Mouse (Mus musculus) G1E (cell line): ENCODE measurements around the gene Lamp1. TPM values are rescaled to one million over a fixed set of nuclear protein-coding genes. Genes with fewer than 3 reads are reported as not detected.

Source experiments
- ATAC-seq: 2 replicates; pipeline ENCODE4 v1.8.0; 2016; ENCODE audit warnings: mild to moderate bottlenecking; ENCODE audit not compliant: insufficient number of reproducible peaks, poor library complexity, low FRiP score, severe bottlenecking; ENCODE audit errors: extremely low read depth
- DNase-seq: peaks from one replicate; pipeline ENCODE4 v3.0.0; 2012; ENCODE audit warnings: low spot score
- H3K27me3 ChIP-seq: 2 replicates; pipeline ENCODE4 v1.6.1; 2012; ENCODE audit warnings: mild to moderate bottlenecking, low read length, inconsistent platforms; ENCODE audit not compliant: insufficient read depth
- H3K36me3 ChIP-seq: replicated peaks from 2 replicates; pipeline ENCODE3; 2012; ENCODE audit warnings: mild to moderate bottlenecking, inconsistent platforms
- H3K4me1 ChIP-seq: 2 replicates; pipeline ENCODE4 v1.6.1; 2012; ENCODE audit warnings: low read depth, low read length, inconsistent platforms, mixed read lengths; ENCODE audit not compliant: insufficient read depth
- H3K4me3 ChIP-seq: 2 replicates; pipeline ENCODE4 v1.5.1; 2012; ENCODE audit warnings: low read depth, mild to moderate bottlenecking, inconsistent platforms, low read length, moderate library complexity, mixed read lengths
- H3K9me3 ChIP-seq: replicated peaks from 2 replicates; pipeline ENCODE4 v1.6.1; 2012; ENCODE audit warnings: inconsistent platforms
- CTCF ChIP-seq: IDR thresholded peaks from 2 replicates; pipeline ENCODE4 v1.5.1; 2012; ENCODE audit warnings: low read depth, low read length, inconsistent platforms, mixed read lengths
- GATA1 ChIP-seq: IDR thresholded peaks from 2 replicates; pipeline ENCODE4 v1.6.1; 2012; ENCODE audit warnings: borderline replicate concordance, low read length, inconsistent platforms, mixed read lengths
- GATA2 ChIP-seq: IDR thresholded peaks from 2 replicates; pipeline ENCODE4 v1.6.1; 2012; ENCODE audit warnings: low read depth, low read length, inconsistent platforms, borderline replicate concordance
- POLR2AphosphoS5 ChIP-seq: IDR thresholded peaks from 2 replicates; pipeline ENCODE4 v1.6.1; 2012; ENCODE audit warnings: low read depth, low read length, inconsistent platforms; ENCODE audit not compliant: insufficient replicate concordance
- TAL1 ChIP-seq: conservative IDR thresholded peaks from 2 replicates; pipeline ENCODE4 v1.6.1; 2012; ENCODE audit warnings: low read depth, low read length, inconsistent platforms, mixed read lengths
- polyA plus RNA-seq: library from polyadenylated mRNA; stranded (reverse); fragments of >175 nt; gene quantifications from 2 replicates; pipeline ENCODE4 v1.2.3, GENCODE M21; 2012
- total RNA-seq, 2 experiments: library from RNA; stranded (forward) in 1 of 2; stranded (reverse) in 1 of 2; fragments of 200-1000 nt in 1 of 2; fragments of >200 nt in 1 of 2; fragmentation: Nextera tagmentation in 1 of 2; gene quantifications; 2 replicates each; pipeline ENCODE4 v1.2.3; 2014 to 2017

Lamp1 gene
- total and polyA plus RNA-seq, 3 experiments: 208 to 458 (median 233) TPM

DNA sequence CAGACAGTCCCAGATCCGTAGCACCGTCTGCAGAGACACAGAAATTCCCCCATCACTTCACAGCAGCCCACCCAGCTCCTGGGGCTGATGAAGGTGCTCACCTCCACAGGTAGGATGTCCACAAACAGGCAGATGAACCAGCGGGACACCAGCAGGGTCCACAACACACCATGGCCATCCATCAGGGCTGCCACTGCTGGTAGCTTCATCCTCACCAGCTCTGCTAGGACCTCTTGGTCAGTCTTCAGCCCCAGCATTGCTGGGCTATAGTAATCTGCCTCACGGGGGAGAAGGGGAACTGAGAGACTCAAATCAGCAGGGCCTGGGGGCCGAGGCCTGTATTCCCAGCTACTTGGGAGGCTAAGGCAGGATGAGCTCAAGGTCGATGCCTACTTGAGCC is 20.5 kb downstream of the Lamp1 start:
- no peaks in the 10 kb centered on the region for H3K27me3 ChIP-seq

DNA sequence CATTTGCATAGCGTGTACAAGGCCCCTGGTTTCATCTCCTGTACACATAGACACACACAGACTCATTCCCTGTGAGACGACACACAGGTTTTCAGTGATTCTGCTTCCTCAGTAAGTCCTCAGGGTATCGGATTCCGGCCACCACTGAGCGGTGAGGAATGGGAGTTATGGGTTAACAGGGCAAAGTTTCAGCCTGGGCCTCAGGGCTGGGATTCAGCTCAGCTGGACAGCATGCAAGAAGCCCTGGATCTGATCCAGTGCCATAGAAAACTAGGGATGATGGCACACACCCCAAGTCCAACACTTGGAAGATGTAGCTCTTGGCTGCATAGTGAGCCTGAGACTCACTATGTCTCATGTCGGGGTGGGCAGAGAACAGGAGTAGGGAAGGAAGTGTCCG is 21.0 kb downstream of the Lamp1 start:
- Histone ChIP-seq H3K9me3 (no peaks in the 10 kb centered on the region), H3K4me3 (no peak overlapping the region), H3K27me3 (no peaks in the 10 kb centered on the region), H3K4me1 (peaks cover 50% of the 10 kb centered on the region), H3K36me3 (peaks cover 85% of the 10 kb centered on the region)
- ATAC-seq (no peak), DNase-seq (no peak)
- TF ChIP-seq GATA1: no peak
- no peak for TF ChIP-seq CTCF
- no peak for TF ChIP-seq TAL1
- no peak for TF ChIP-seq POLR2AphosphoS5
- no peak for TF ChIP-seq GATA2

More for the DNA sequence above, 20.5 kb downstream of the Lamp1 start:
- TF ChIP-seq POLR2AphosphoS5 (no peak), TAL1 (no peak), GATA1 (no peak), GATA2 (no peak), CTCF (no peak)
- Histone ChIP-seq H3K36me3 (peaks cover 85% of the 10 kb centered on the region), H3K4me1 (peaks cover 49% of the 10 kb centered on the region), H3K4me3 (no peak overlapping the region), H3K9me3 (no peaks in the 10 kb centered on the region)
- DNase-seq: no peak
- ATAC-seq: no peak

DNA sequence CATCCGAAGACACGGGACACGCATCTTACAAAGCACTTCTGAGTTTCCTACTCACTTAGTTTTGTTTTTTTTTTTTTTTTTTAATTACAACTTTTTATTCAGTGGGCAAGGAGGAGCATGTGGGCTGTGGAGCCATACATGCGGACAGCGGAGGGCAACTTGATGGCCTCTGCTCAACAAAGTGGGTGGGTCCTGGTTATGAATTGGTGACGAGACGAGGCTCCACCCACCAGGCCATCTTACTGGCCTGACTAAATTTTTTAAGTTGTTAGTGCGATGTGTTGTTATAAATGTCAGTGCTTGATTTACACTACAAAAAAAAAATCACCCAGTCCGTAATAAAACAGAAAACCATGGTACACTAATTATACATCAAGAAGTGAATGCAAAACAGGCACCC is 21.4 kb downstream of the Lamp1 start:
- H3K4me3 ChIP-seq: no peak overlapping the region
- peaks cover 85% of the 10 kb centered on the region for H3K36me3 ChIP-seq
- ATAC-seq (no peak), DNase-seq (no peak)
- H3K27me3 ChIP-seq: no peaks in the 10 kb centered on the region
- H3K9me3 ChIP-seq: no peaks in the 10 kb centered on the region
- peaks cover 50% of the 10 kb centered on the region for H3K4me1 ChIP-seq
- TF ChIP-seq GATA1: no peak
- no peak for TF ChIP-seq POLR2AphosphoS5
- no peak for TF ChIP-seq GATA2

DNA sequence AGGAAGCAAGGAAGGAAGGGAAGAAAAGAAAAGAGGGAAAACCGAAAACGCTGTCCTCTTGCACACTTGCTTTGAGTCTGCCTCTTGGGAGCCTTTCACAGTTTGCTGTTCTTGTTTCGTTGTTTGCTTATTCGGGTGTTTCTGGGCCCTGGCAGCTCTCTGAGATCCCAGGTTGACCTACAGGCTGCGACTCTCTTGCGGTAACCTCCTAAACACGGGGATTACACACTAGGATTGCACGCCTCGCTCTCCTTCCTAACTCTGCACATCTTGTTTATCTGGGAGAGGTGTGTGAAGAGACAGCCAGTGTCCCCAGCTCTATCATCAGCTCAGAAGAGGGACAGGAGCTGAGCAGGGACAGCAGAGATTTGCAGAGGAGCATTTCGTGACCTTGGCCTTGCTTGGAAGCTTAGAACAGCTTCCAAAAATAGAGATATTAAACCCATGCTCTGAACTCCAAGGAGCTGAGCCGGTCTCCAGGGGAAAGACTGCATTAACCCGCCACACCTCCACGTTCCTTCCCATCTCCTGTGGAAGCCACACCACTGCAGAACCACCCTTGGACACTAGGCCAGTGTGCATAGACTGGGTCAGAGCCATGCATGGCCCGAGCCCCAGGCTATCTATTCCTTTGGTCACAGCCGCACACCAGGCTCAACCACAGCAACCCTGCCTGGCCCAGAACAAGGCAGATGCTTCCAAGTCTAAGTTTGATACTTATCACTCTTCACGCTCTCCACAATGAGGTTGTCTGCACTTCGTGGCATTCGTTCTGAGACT is 22.1 kb downstream of the Lamp1 start:
- peak overlapping the region; percentile 46; the same call in 1 of the 2 replicates for H3K4me3 ChIP-seq
- H3K4me1 ChIP-seq: peaks cover 50% of the 10 kb centered on the region
- H3K36me3 ChIP-seq: peaks cover 85% of the 10 kb centered on the region
- DNase-seq: no peak
- no peaks in the 10 kb centered on the region for H3K9me3 ChIP-seq
- no peaks in the 10 kb centered on the region for H3K27me3 ChIP-seq
- peak; percentile 67; the same call in 1 of the 2 replicates for ATAC-seq
- no peak; the same call in 1 of the 2 replicates for TF ChIP-seq TAL1
- TF ChIP-seq POLR2AphosphoS5: no peak
- TF ChIP-seq CTCF: no peak
- TF ChIP-seq GATA1: no peak

DNA sequence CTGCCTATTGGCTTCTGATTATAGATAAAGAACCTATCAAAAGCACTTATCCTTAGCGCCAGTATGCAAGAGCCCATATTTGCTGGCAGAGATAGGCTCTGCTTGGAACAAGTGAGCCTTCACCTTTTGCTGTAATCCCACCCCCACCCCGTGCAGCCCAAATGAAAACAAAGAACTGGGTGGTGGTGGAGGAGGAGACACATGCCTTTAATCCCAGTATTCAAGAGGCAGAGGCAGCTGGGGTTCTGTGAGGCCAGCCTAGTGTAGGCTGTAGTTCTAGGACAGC is 22.7 kb downstream of the Lamp1 start:
- Histone ChIP-seq H3K9me3 (no peaks in the 10 kb centered on the region), H3K4me1 (peaks cover 47% of the 10 kb centered on the region), H3K27me3 (no peaks in the 10 kb centered on the region), H3K36me3 (peaks cover 85% of the 10 kb centered on the region), H3K4me3 (peak overlapping the region; percentile 46; the same call in 1 of the 2 replicates)
- TF ChIP-seq GATA2 (no peak), POLR2AphosphoS5 (no peak), GATA1 (no peak), CTCF (no peak), TAL1 (no peak)
- ATAC-seq (peak; percentile 74), DNase-seq (peak; percentile 48)

DNA sequence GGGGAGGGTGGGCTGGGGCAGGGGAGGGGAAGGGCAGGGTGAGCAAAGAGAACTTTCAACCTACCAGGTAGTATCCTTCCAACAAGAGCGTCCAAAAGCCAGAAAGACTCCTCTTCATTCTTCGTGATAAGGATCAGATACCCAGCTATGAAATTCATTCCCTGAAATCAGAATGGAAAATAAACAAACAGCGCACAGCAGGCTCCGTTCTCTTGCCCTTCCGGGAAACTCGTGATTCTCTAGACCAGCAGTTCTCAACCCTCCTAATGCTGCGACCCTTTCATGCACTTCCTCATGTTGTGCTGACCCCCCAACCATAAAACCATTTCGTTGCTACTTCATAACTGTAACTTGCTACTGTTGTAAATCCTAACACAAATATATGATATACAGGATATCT is 27.9 kb downstream of the Lamp1 start:
- Histone ChIP-seq H3K27me3 (no peaks in the 10 kb centered on the region), H3K36me3 (peaks cover 93% of the 10 kb centered on the region), H3K4me3 (no peak overlapping the region), H3K4me1 (peaks cover 14% of the 10 kb centered on the region), H3K9me3 (no peaks in the 10 kb centered on the region)
- ATAC-seq (no peak), DNase-seq (no peak)
- no peak for TF ChIP-seq GATA2
- TF ChIP-seq TAL1: no peak
- TF ChIP-seq GATA1: no peak
- no peak for TF ChIP-seq POLR2AphosphoS5
- no peak for TF ChIP-seq CTCF
